Mouse (Mus musculus): ENCODE measurements around the gene Iqschfp.

The Iqschfp gene

GRCm38 (mm10) chr3:68421849-68422248 is 529.8 kb downstream of the Iqschfp start:
- no peak for DNase-seq (ENCODE audit: low read depth, low spot score)

- DNase-seq (ENCODE audit: low read depth, low spot score), result no peak
Measured at GRCm38 (mm10) chr3:68428081-68428480, 536.0 kb downstream of the Iqschfp start.

GRCm38 (mm10) chr3:68434435-68434834 is 542.4 kb downstream of the Iqschfp start:
- DNase-seq (ENCODE audit: low read depth, low spot score), result no peak

DNA sequence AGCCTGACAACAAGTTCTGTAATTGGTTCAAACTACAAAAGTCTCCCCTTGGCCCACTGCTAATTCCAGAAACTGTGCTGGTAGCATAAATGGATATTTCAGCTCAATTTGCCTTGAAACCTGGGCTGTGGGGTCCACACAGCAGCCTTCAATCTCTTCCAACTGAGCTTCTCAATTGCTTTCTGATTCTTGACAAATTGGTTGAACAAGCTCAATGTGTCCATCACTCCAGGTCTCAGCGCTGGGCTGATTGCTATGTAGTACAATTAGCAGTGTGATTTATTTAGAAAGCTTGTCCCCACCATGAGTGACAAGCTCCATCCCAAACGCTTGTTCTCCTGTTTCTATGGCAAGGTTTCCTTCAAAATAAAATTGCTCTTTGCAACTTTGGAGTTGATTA is 542.9 kb downstream of the Iqschfp start:
- no peak for DNase-seq (ENCODE audit: low read depth, low spot score)

GRCm38 (mm10) chr3:68448480-68448879 is 556.4 kb downstream of the Iqschfp start:
- DNase-seq (ENCODE audit: low read depth, low spot score), result no peak

DNA sequence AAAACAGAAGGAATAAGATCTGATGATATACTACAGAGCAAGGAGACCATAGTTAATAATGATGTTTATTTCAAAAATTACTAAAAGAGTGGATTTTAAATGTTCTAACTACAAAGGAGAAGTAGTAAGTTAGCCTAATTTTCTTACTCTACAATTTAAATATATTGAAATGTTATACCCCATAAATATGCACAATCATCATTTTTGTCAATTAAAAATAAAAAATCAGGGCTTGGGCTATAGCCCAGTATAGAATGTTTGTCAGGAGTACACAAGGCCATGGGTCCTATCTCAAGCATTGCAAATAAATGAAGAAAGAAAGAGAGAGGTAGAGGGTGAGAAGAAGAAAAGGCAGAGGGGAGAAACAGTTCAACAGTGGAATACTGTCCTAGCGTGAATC is 559.6 kb downstream of the Iqschfp start:
- DNase-seq (ENCODE audit: low read depth, low spot score), result no peak

DNA sequence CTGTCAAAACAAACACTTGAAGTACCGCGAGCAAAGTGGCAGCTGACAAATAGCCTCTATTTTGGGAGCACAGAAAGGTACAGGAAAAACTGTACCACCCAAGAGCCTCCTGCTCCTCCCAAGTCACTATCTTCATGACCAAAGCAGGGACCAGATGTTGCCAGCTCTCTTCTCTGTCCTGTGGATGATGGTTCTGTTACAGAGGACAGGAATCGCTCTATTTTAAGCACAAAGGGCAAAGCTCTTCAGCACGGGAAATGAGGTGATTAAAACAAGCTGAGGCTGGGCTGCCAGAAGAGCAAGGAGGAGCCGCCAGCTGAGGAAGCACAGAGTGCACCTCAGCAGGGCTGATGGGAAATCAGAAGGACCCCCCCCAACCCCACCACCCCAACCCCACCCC is 561.2 kb downstream of the Iqschfp start:
- DNase-seq (ENCODE audit: low read depth, low spot score), result no peak

GRCm38 (mm10) chr3:68453719-68454455 is 561.9 kb downstream of the Iqschfp start:
- DNase-seq (ENCODE audit: low read depth, low spot score), result no peak

- no peak for DNase-seq (ENCODE audit: low read depth, low spot score)
Measured at GRCm38 (mm10) chr3:68466643-68467042, 574.6 kb downstream of the Iqschfp start.

GRCm38 (mm10) chr3:68467941-68468687 is 576.1 kb downstream of the Iqschfp start:
- DNase-seq (ENCODE audit: low read depth, low spot score), result no peak

DNA sequence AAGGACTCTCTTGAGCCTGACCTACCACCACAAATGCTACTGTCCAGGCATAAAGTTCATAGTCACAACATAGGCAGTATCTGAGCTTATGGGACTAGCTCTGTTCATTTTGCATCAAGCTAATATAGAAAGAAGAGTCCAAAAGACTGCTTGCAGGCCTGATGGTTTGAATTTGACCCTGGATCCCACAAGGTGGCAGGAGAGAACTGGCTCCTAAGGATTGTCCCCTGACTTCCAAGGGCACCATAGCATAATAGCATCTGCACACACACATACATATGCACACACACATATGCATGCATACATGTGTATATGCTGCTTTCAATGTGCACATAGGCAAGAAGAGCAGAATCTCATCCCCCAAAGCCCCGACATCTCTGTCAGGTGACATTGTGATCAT is 577.6 kb downstream of the Iqschfp start:
- no peak for DNase-seq (ENCODE audit: low read depth, low spot score)

- DNase-seq (ENCODE audit: low read depth, low spot score), result no peak
Measured at GRCm38 (mm10) chr3:68470061-68470460, 578.0 kb downstream of the Iqschfp start.

- no peak for DNase-seq (ENCODE audit: low read depth, low spot score)
Measured at GRCm38 (mm10) chr3:68470622-68471021, 578.6 kb downstream of the Iqschfp start.

GRCm38 (mm10) chr3:68476336-68476735 is 584.3 kb downstream of the Iqschfp start:
- no peak for DNase-seq (ENCODE audit: low read depth, low spot score)

DNA sequence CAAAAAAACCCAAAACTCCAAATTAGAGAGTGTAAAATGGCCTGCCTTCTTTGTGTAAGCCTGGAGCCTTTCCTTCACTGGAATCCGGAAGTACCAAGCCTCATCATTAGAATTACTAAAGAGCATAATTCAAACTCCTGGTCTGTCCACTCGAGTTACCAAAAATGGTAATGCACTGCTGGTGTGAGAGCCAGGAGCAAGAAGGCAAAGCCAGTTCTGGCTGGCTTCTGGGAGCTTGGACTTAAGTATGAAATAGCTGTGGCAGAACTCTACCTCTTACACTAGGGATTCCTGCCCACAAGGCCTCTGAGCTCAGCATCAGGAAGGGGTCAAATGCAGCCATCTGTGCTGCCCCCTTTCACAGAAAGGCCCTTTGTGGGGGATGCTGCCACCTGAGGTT is 585.4 kb downstream of the Iqschfp start:
- no peak for DNase-seq (ENCODE audit: low read depth, low spot score)

DNA sequence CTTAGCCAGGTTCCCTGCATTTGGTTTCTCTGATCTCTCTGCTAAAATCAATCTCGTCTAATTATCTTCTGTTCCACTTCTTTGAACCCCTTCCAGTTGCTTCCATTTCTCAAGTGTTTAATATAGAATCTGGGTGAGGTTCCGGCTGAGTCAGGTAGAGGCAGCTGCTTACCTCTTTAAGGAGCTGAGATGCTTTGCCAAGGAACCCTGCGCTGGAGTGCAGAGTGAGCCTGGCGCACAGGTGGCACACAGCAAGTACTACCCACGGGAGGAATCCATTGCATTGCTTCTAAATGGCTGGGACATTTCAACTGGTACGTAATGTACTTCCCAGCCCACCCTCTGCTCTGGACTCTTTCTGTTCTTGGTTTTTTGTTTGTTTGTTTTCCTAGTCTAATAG is 587.2 kb downstream of the Iqschfp start:
- no peak for DNase-seq (ENCODE audit: low read depth, low spot score)

DNA sequence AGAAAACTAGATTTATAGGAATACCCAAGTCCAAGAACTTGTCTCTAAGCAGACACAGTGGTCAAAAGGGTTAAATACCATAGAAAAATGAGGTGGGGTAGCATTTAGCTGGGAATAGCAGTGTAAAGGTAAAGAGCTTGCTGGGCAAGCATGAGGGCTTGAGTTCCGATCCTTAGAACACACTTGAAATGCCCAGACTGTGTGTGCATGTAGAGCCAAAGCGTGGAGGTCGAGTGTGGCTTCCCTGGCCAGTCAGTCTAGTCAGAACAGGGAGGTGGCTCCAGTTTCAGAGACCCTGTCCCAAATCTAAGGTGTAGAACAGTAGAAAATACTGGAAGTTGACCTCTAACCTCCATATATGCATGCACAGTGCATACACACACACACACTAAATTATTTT is 591.5 kb downstream of the Iqschfp start:
- DNase-seq (ENCODE audit: low read depth, low spot score), result no peak

- no peak for DNase-seq (ENCODE audit: low read depth, low spot score)
Measured at GRCm38 (mm10) chr3:68484021-68484420, 592.0 kb downstream of the Iqschfp start.

GRCm38 (mm10) chr3:68484561-68484960 is 592.5 kb downstream of the Iqschfp start:
- no peak for DNase-seq (ENCODE audit: low read depth, low spot score)

DNA sequence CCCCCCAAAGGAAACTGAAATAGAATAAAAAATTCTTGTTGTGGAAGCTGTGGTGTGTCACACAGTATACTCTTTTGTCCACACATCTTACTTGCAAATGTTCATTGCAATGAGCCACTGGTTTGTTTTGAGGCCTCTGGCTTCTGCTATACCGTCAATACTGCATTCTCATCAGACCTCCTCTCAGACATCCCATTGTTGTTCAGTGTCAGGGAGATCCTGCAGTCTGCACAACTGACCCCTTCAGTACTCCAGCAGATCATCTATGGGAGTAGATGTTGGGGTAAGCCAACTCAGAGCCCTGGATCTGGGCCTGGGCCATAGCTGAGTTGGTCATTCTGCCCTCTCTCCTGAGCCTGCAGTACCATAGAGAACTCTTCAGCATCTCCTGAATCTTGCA is 595.6 kb downstream of the Iqschfp start:
- DNase-seq (ENCODE audit: low read depth, low spot score), result no peak

GRCm38 (mm10) chr3:68488316-68488715 is 596.3 kb downstream of the Iqschfp start:
- DNase-seq (ENCODE audit: low read depth, low spot score), result no peak

DNA sequence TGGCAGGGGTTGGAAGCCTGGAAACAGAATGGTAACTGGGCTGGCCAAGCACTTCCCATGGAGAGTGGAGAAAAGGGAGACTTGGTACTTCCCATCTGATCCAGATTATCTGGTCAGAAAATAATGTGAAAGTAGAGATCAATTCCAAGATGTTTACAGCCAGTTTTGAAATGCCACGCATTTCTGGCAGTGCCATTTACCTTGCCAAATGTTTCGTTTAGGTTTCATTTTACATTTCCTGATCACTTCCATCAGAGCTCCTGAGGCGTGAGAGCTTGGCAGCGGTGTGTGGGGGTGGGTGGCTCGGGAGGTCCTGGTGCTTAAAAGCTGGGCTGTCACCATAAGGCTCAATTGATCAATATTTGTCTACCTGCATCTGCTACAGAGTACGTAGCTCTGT is 599.5 kb downstream of the Iqschfp start:
- DNase-seq (ENCODE audit: low read depth, low spot score), result no peak

DNA sequence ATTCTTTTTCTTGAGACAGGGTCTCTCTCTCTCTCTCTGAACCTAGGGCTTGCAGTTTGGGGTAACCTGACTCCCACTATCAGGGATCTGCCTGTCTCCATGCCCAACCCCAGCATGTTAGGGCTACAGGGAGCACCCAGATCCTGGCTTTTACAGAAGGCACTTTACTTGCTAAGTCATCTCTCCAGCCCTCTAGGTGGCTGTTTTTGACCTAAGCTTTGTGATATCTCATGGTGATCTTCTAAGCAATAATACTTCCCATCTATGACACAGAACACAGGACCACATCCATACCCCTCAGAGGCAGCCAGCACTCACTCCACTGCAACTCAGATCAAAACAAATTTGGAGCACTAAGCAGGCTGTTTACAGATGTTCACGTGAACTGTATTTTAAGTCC is 600.0 kb downstream of the Iqschfp start:
- DNase-seq (ENCODE audit: low read depth, low spot score), result no peak
